Mouse (Mus musculus): ENCODE results near the gene Cemip.

Cemip gene

GRCm38 (mm10) chr7:83901425-83901824, 184.9 kb downstream of the Cemip start:
- in situ Hi-C loops (cut with MboI; ENCODE audit: low sequenced_read_pairs) = no loop called here

GRCm38 (mm10) chr7:83900519-83900918, 185.8 kb downstream of the Cemip start:
- in situ Hi-C loops (cut with MboI; ENCODE audit: low sequenced_read_pairs) = no loop called here

- in situ Hi-C loops (cut with MboI; ENCODE audit: low sequenced_read_pairs) = loop anchor here (25.0 kb wide), 1 partner anchor 336 kb away; no protein-coding TSS in a partner anchor
Observed at GRCm38 (mm10) chr7:83898267-83898666, 188.0 kb downstream of the Cemip start.

- in situ Hi-C loops (cut with MboI; ENCODE audit: low sequenced_read_pairs) = loop anchor here (25.0 kb wide), 1 partner anchor 334 kb away; no protein-coding TSS in a partner anchor
Observed at GRCm38 (mm10) chr7:83896077-83896740, 190.1 kb downstream of the Cemip start.

GRCm38 (mm10) chr7:83894348-83894747, 192.0 kb downstream of the Cemip start:
- in situ Hi-C loops (cut with MboI; ENCODE audit: low sequenced_read_pairs) = loop anchor here (25.0 kb wide), 1 partner anchor 332 kb away; no protein-coding TSS in a partner anchor

GRCm38 (mm10) chr7:83892333-83892669, 194.0 kb downstream of the Cemip start:
- in situ Hi-C loops (cut with MboI; ENCODE audit: low sequenced_read_pairs) = loop anchor here (25.0 kb wide), 1 partner anchor 330 kb away; no protein-coding TSS in a partner anchor

GRCm38 (mm10) chr7:83891433-83892332, 194.6 kb downstream of the Cemip start:
- in situ Hi-C loops (cut with MboI; ENCODE audit: low sequenced_read_pairs) = loop anchor here (25.0 kb wide), 1 partner anchor 329 kb away; no protein-coding TSS in a partner anchor

GRCm38 (mm10) chr7:83889946-83890345, 196.4 kb downstream of the Cemip start:
- in situ Hi-C loops (cut with MboI; ENCODE audit: low sequenced_read_pairs) = loop anchor here (25.0 kb wide), 1 partner anchor 328 kb away; no protein-coding TSS in a partner anchor

GRCm38 (mm10) chr7:83889383-83889782, 196.9 kb downstream of the Cemip start:
- in situ Hi-C loops (cut with MboI; ENCODE audit: low sequenced_read_pairs) = loop anchor here (25.0 kb wide), 1 partner anchor 327 kb away; no protein-coding TSS in a partner anchor

GRCm38 (mm10) chr7:83886366-83887129, 199.8 kb downstream of the Cemip start:
- in situ Hi-C loops (cut with MboI; ENCODE audit: low sequenced_read_pairs) = loop anchor here (25.0 kb wide), 1 partner anchor 324 kb away; no protein-coding TSS in a partner anchor

- in situ Hi-C loops (cut with MboI; ENCODE audit: low sequenced_read_pairs) = loop anchor here (25.0 kb wide), 1 partner anchor 324 kb away; no protein-coding TSS in a partner anchor
Observed at GRCm38 (mm10) chr7:83885835-83886234, 200.5 kb downstream of the Cemip start.

- in situ Hi-C loops (cut with MboI; ENCODE audit: low sequenced_read_pairs) = loop anchor here (25.0 kb wide), 1 partner anchor 323 kb away; no protein-coding TSS in a partner anchor
Observed at GRCm38 (mm10) chr7:83884921-83885532, 201.3 kb downstream of the Cemip start.

- in situ Hi-C loops (cut with MboI; ENCODE audit: low sequenced_read_pairs) = loop anchor here (25.0 kb wide), 1 partner anchor 322 kb away; no protein-coding TSS in a partner anchor
Observed at GRCm38 (mm10) chr7:83884021-83884658, 202.2 kb downstream of the Cemip start, which contains the start of the genes Tlnrd1 and Mesd. TSS of gene Tlnrd1 (minus strand) at chr7:83884305. TSS of gene Mesd (plus strand) at chr7:83884466.

- in situ Hi-C loops (cut with MboI; ENCODE audit: low sequenced_read_pairs) = loop anchor here (25.0 kb wide), 1 partner anchor 321 kb away; no protein-coding TSS in a partner anchor
Observed at GRCm38 (mm10) chr7:83883276-83884020, 202.9 kb downstream of the Cemip start.
